Mouse (Mus musculus): ENCODE measurements around the gene Flot1.

- TF ChIP-seq CTCF (IDR thresholded peaks at IDR 0.05; ENCODE audit: low read depth, low read length) (no peak), POLR2A (IDR thresholded peaks at IDR 0.05; ENCODE audit: borderline replicate concordance, low read depth, low read length) (no peak)
Measured at GRCm38 (mm10) chr17:35865481-35866280, 42.7 kb downstream of the Flot1 start, which contains the start of gene Ppp1r18.
